Mouse (Mus musculus): ENCODE data around the gene Epha3.
A peak's percentile ranks its signal among the peaks of the same experiment; 100 is the strongest.

The Epha3 gene

GRCm38 (mm10) chr16:63657743-63658142 is 206.2 kb downstream of the Epha3 start:
- no peak for DNase-seq (ENCODE audit: low read depth, low spot score)

- no peak for DNase-seq (ENCODE audit: low read depth, low spot score)
Measured at GRCm38 (mm10) chr16:63653393-63653918, 210.5 kb downstream of the Epha3 start.

GRCm38 (mm10) chr16:63650760-63651159 is 213.2 kb downstream of the Epha3 start:
- no peak for DNase-seq (ENCODE audit: low read depth, low spot score)

GRCm38 (mm10) chr16:63646577-63646976 is 217.4 kb downstream of the Epha3 start:
- DNase-seq (ENCODE audit: low read depth, low spot score), result no peak

GRCm38 (mm10) chr16:63642641-63643040 is 221.3 kb downstream of the Epha3 start:
- DNase-seq (ENCODE audit: low read depth, low spot score), result peak; percentile 52

- DNase-seq (ENCODE audit: low read depth, low spot score), result no peak
Measured at GRCm38 (mm10) chr16:63641603-63642002, 222.4 kb downstream of the Epha3 start.

GRCm38 (mm10) chr16:63638701-63639100 is 225.3 kb downstream of the Epha3 start:
- no peak for DNase-seq (ENCODE audit: low read depth, low spot score)

- DNase-seq (ENCODE audit: low read depth, low spot score), result no peak
Measured at GRCm38 (mm10) chr16:63633748-63634166, 230.2 kb downstream of the Epha3 start.

- no peak for DNase-seq (ENCODE audit: low read depth, low spot score)
Measured at GRCm38 (mm10) chr16:63625229-63625628, 238.7 kb downstream of the Epha3 start.

GRCm38 (mm10) chr16:63621845-63622244 is 242.1 kb downstream of the Epha3 start:
- DNase-seq (ENCODE audit: low read depth, low spot score), result no peak

- DNase-seq (ENCODE audit: low read depth, low spot score), result peak; percentile 12
Measured at GRCm38 (mm10) chr16:63615396-63615795, 248.6 kb downstream of the Epha3 start.

- no peak for DNase-seq (ENCODE audit: low read depth, low spot score)
Measured at GRCm38 (mm10) chr16:63613006-63613405, 251.0 kb downstream of the Epha3 start.

GRCm38 (mm10) chr16:63600229-63600628 is 263.7 kb downstream of the Epha3 start:
- DNase-seq (ENCODE audit: low read depth, low spot score), result no peak

- DNase-seq (ENCODE audit: low read depth, low spot score), result no peak
Measured at GRCm38 (mm10) chr16:63594656-63595055, 269.3 kb downstream of the Epha3 start.

GRCm38 (mm10) chr16:63569746-63570145 is 294.2 kb downstream of the Epha3 start:
- DNase-seq (ENCODE audit: low read depth, low spot score), result no peak

- no peak for DNase-seq (ENCODE audit: low read depth, low spot score)
Measured at GRCm38 (mm10) chr16:63566106-63566836, 297.7 kb downstream of the Epha3 start.

- DNase-seq (ENCODE audit: low read depth, low spot score), result peak; percentile 80
Measured at GRCm38 (mm10) chr16:63556410-63557146, 307.4 kb downstream of the Epha3 start.

- no peak for DNase-seq (ENCODE audit: low read depth, low spot score)
Measured at GRCm38 (mm10) chr16:63552531-63552930, 311.4 kb downstream of the Epha3 start.

GRCm38 (mm10) chr16:63539489-63539888 is 324.5 kb downstream of the Epha3 start:
- DNase-seq (ENCODE audit: low read depth, low spot score), result no peak

GRCm38 (mm10) chr16:63528821-63529220 is 335.2 kb downstream of the Epha3 start:
- DNase-seq (ENCODE audit: low read depth, low spot score), result no peak

GRCm38 (mm10) chr16:63517636-63518035 is 346.3 kb downstream of the Epha3 start:
- DNase-seq (ENCODE audit: low read depth, low spot score), result no peak

- DNase-seq (ENCODE audit: low read depth, low spot score), result no peak
Measured at GRCm38 (mm10) chr16:63510069-63510468, 353.9 kb downstream of the Epha3 start.

GRCm38 (mm10) chr16:63506437-63506836 is 357.5 kb downstream of the Epha3 start:
- DNase-seq (ENCODE audit: low read depth, low spot score), result no peak
